Mouse (Mus musculus) hindbrain, postnatal 0 days (tissue): ENCODE measurements around the gene Egr4. TPM values are rescaled to one million over a fixed set of nuclear protein-coding genes. Genes with fewer than 3 reads are reported as not detected.

ENCODE experiments used
- ATAC-seq: fragments of 200-750 bp; cut with Nextera tagmentation; 2 replicates; pipeline ENCODE4 v1.8.0; 2017; ENCODE audit warnings: mild to moderate bottlenecking, moderate TSS enrichment, moderate library complexity
- DNase-seq: peaks from one replicate; pipeline ENCODE4 v3.0.0-alpha.2; 2015; ENCODE audit warnings: low spot score
- H3K27ac ChIP-seq: fragments of 300-500 bp; sonication (generic); 2 replicates; pipeline ENCODE4 v1.5.1; 2014; ENCODE audit warnings: mild to moderate bottlenecking
- H3K27me3 ChIP-seq: fragments of 300-500 bp; sonication (generic); 2 replicates; pipeline ENCODE4 v1.6.1; 2014; ENCODE audit warnings: low read length, mixed read lengths; ENCODE audit not compliant: insufficient read depth
- H3K36me3 ChIP-seq: fragments of 300-500 bp; sonication (generic); 2 replicates; pipeline ENCODE4 v1.6.1; 2014; ENCODE audit warnings: low read length, mixed read lengths; ENCODE audit not compliant: insufficient read depth
- H3K4me1 ChIP-seq: fragments of 300-500 bp; sonication (generic); 2 replicates; pipeline ENCODE4 v1.6.1; 2014; ENCODE audit warnings: antibody characterized with exemption, low read length, mixed read lengths; ENCODE audit not compliant: insufficient read depth
- H3K4me2 ChIP-seq: fragments of 300-500 bp; sonication (generic); 2 replicates; pipeline ENCODE4 v1.6.1; 2014; ENCODE audit warnings: low read depth, mild to moderate bottlenecking, low read length, moderate library complexity, mixed read lengths
- H3K4me3 ChIP-seq: fragments of 300-500 bp; sonication (generic); 2 replicates; pipeline ENCODE4 v1.5.1; 2014; ENCODE audit warnings: low read length
- H3K9ac ChIP-seq: fragments of 300-500 bp; sonication (generic); replicated peaks from 2 replicates; pipeline ENCODE4 v1.6.1; 2014; ENCODE audit warnings: mild to moderate bottlenecking, low read length, moderate library complexity, mixed read lengths
- H3K9me3 ChIP-seq: fragments of 300-500 bp; sonication (generic); 2 replicates; pipeline ENCODE4 v1.6.1; 2016; ENCODE audit warnings: low read length, mixed read lengths
- CTCF ChIP-seq: IDR thresholded peaks from 2 replicates; pipeline ENCODE4 v1.5.1; 2016; ENCODE audit warnings: antibody characterized with exemption, control low read depth, low read depth
- WGBS: fragments of 180-500 bp; shearing (Covaris S2); extraction: QIAGEN DNeasy Blood & Tissue Kit; methylation state at CpG from one replicate; pipeline ENCODE4 v1.1.7; 2014; 5-methylcytosine and 5-hydroxymethylcytosine counted together
- polyA plus RNA-seq: library from polyadenylated mRNA; unstranded; fragments of >200 nt; fragmentation: Nextera tagmentation; extraction: Ambion mirVana; gene quantifications from 2 replicates; pipeline ENCODE4 v1.2.1, GENCODE M21; 2015
- total RNA-seq: library from RNA; depleted of rRNA; stranded (reverse); fragments of >200 nt; gene quantifications from 2 replicates; pipeline ENCODE4 v1.2.3, GENCODE M21; 2014

Egr4 gene
- total and polyA plus RNA-seq, 2 experiments from 2014 or later = 0.30 to 0.37 TPM

DNA sequence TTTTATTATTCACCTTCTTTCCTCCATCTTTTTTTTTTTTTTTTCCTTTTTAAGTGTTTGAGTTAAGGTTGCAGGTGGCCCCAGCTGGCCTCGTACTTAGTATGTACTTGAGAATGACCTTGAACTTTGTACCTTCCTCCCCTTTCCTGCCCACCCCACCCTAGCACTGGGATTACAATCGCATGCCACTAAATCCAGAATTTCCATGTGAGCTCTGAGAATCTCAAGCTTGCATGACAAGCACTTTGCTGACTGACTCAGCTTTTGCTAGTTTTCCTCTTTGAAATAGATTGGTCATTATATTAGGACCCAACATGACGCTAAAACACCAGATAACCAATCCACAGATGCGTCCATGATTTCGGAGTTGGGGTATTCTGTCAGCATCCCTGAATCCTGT lies 8.6 kb upstream of the Egr4 start:
- DNase-seq (no peak), ATAC-seq (no peak)
- WGBS = 90% methylated on average over 5 of the region's 5 CpGs

DNA sequence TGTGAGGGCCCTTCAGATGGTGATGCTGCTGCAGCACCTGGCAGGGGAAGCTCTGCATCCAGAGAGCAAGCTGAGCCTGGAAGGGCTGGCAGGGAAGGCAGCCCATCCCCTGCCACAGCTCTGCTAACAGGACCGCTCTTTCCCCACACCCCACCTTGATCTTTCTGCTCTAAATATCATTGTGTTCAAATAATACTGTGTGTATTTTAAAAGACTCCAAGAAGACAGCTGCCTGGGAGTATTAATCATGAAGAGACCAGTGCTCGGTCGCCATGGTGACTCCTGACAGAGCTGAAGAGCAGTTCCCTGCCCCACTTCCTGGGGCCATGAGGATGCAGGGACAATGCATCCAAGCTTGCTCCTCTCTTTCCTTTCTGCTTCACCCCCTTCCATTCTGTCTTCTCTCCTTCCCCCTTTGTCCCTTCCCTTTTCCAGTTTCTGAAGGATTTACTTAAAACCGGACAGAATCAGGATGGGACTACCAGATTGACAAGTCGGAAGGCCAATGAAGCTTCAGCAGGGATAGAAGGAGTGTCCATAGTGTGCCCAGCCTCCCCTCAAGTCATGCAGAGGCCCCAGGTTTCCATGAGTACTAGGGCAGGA lies 4.8 kb upstream of the Egr4 start:
- H3K4me2 ChIP-seq = peak overlapping the region; percentile 29
- H3K4me1 ChIP-seq = peaks cover 9% of the 10 kb centered on the region; the same call in 1 of the 2 replicates
- H3K36me3 ChIP-seq = no peaks in the 10 kb centered on the region
- no peak for TF ChIP-seq CTCF
- no peaks in the 10 kb centered on the region for H3K9me3 ChIP-seq
- H3K27me3 ChIP-seq = peaks cover 11% of the 10 kb centered on the region
- WGBS = 32% methylated on average over 5 of the region's 5 CpGs
- ATAC-seq (peak; percentile 72), DNase-seq (peak; percentile 73)
- H3K27ac ChIP-seq = peak overlapping the region; percentile 73
- peak overlapping the region; percentile 37 for H3K9ac ChIP-seq
- no peak overlapping the region for H3K4me3 ChIP-seq

More for the DNA sequence above, 8.6 kb upstream of the Egr4 start:
- TF ChIP-seq CTCF = no peak
- Histone ChIP-seq H3K4me3 (no peak overlapping the region), H3K9ac (no peak overlapping the region), H3K4me2 (no peak overlapping the region), H3K36me3 (no peaks in the 10 kb centered on the region), H3K27me3 (no peaks in the 10 kb centered on the region), H3K9me3 (no peaks in the 10 kb centered on the region), H3K27ac (no peak overlapping the region), H3K4me1 (0 out of 2 replicates have a peak, but pooled peaks cover 6% of the 10 kb centered on the region)

DNA sequence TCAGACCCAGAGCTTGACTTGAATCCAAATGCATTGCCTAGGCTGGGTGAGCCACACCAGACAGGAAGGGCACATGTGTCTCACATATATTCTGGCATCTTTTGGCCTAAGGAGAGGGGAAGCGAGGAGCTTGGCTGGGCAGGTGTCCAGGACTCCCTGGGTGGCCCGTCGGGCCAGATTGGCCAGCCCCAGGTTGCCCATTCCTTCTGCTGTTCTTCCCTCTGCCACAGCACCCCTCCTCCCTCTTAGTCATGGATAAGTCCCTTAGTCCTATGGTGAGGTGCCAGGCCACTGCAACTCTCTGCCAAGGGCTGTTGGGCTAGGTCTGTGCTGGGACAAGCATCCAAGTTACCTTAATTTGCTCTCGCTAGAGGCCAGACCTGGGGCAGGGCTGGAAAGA lies 2.6 kb upstream of the Egr4 start:
- 45% methylated on average over 4 of the region's 4 CpGs for WGBS
- DNase-seq = peak; percentile 73
- H3K9ac ChIP-seq = no peak overlapping the region
- H3K27ac ChIP-seq = no peak overlapping the region
- peaks cover 25% of the 10 kb centered on the region for H3K4me1 ChIP-seq
- H3K4me3 ChIP-seq = no peak overlapping the region
- peaks cover 34% of the 10 kb centered on the region for H3K27me3 ChIP-seq
- no peak for TF ChIP-seq CTCF
- no peak overlapping the region for H3K4me2 ChIP-seq
- H3K36me3 ChIP-seq = no peaks in the 10 kb centered on the region
- ATAC-seq = peak; percentile 28
- no peaks in the 10 kb centered on the region for H3K9me3 ChIP-seq

DNA sequence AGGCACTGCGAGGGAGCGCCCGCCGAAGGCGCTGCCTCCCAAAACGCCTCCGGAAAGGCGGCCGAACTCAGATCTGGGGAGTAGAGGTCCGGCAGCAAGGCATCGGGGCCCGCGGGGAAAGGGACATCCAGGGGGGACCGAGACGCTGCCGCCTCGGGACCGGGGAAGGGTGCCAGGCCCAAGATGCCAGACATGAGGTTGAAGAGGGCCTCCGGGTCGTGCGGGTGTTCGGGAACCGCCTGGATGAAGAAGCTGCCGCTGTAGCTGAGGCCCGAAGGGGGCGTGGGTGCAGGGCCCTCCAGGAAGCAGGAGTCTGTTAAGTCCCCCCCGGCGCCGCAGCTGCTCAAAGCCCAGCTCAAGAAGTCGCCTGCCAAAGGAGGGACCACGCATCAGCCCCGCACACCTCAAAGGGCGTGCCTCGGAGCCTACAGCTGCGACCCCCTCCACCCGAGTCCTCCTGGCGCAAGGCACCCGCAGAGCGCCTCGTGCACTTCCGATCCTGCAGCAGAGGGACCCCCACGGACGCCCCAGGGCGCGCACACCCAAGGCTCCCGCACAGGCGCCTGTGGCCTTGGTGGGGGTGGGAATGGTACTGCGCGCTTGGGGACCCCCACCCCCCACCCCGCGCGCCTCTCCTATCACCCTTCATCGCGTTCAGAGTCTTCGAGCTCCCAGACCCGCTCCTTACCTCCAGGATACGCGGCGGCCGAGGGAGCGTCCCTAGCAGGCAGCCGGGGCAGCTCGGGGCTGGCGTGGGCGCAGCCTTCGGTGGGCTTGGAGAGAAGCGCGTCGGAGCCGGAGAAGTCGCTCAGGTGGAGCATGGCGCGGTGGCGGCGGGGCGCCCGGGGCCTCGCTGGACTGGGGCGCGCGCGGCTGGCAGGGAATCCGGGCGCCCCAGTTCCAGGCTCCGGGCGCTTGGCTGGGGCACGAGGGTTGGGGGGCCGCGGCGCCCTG lies 535 bp downstream of the Egr4 start:
- Histone ChIP-seq H3K9me3 (no peaks in the 10 kb centered on the region), H3K4me1 (peaks cover 20% of the 10 kb centered on the region), H3K27me3 (peaks cover 45% of the 10 kb centered on the region), H3K27ac (no peak overlapping the region), H3K4me3 (peak overlapping the region; percentile 45), H3K9ac (no peak overlapping the region; the same call in 1 of the 2 replicates), H3K36me3 (no peaks in the 10 kb centered on the region), H3K4me2 (peak overlapping the region; percentile 79)
- DNase-seq (peak; percentile 20), ATAC-seq (peak; percentile 8; the same call in 1 of the 2 replicates)
- no peak for TF ChIP-seq CTCF
- WGBS = 2% methylated on average over 85 of the region's 90 CpGs

DNA sequence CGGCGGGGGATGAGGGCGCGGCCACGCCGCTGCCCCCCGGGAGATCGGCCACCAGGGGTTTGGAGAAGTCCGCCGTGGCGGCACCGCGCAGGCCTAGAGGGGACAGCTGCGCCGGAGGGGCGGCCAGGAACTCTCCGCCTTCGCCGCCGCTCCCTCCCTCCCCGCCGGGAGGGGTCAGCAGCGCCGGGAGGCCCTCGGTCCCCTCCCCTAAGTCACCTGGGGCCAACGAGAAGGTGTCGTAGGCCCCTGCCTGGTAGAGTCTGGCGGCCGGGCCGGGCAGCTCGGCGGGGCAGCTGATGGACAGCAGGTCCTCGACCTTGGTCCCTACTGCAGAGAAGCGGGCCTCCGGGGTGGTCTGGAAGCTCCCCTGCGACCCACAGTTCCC lies 1.3 kb downstream of the Egr4 start:
- Histone ChIP-seq H3K36me3 (no peaks in the 10 kb centered on the region), H3K27ac (no peak overlapping the region), H3K4me2 (peak overlapping the region; percentile 79), H3K4me3 (peak overlapping the region; percentile 45), H3K4me1 (peaks cover 19% of the 10 kb centered on the region), H3K9me3 (no peaks in the 10 kb centered on the region), H3K9ac (no peak overlapping the region), H3K27me3 (peaks cover 45% of the 10 kb centered on the region)
- DNase-seq (no peak), ATAC-seq (no peak; the same call in 1 of the 2 replicates)
- no peak for TF ChIP-seq CTCF
- 8% methylated on average over 28 of the region's 36 CpGs for WGBS

DNA sequence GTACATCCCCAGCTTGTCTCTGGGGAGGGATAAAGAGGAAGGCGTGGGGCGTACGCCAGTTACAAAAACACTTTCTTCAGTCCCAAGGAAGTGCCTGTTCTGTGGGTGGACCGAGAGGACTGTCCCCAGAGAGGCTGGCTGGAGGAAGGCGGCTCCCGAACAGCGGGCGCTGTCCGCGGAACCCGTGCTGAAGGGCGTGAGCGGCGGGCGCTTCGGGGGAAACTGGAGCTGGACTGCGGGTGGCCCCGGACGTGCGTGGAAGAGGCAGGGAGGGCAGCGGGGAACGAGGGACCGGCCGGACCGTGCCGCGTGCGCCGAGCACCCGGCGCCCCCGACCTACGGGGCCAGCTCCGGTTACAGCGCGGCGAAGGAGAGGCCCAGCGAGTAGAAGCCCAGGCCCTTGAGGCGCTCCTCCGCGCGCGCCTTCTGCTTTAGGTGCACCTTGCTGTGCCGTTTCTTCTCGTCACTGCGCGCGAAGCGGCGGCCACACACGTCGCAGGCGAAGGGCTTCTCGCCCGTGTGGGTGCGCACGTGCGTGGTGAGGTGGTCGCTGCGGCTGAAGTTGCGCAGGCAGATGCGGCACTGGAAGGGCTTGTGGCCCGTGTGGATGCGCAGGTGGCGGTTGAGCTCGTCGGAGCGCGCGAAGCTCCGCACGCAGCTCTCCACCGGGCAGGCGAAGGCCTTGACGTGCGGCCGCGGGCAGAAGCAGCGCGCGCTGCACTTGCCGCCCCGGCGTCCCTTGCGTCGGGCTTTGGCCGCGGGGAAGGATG lies 1.9 kb downstream of the Egr4 start:
- ATAC-seq = no peak
- no peak for TF ChIP-seq CTCF

More for the DNA sequence above, 1.9 kb downstream of the Egr4 start:
- WGBS = under 1% methylated on average over 86 of the region's 88 CpGs
- DNase-seq = peak; percentile 36
- Histone ChIP-seq H3K4me3 (peak overlapping the region; percentile 45), H3K27me3 (peaks cover 45% of the 10 kb centered on the region), H3K27ac (no peak overlapping the region), H3K4me2 (peak overlapping the region; percentile 79), H3K36me3 (no peaks in the 10 kb centered on the region), H3K4me1 (peaks cover 19% of the 10 kb centered on the region), H3K9me3 (no peaks in the 10 kb centered on the region), H3K9ac (no peak overlapping the region)
